Mouse (Mus musculus): ENCODE results near the gene Nol4l. TPM values are rescaled to one million over a fixed set of nuclear protein-coding genes. Genes with fewer than 3 reads are reported as not detected.

Nol4l gene
- total RNA-seq, 2 experiments from 2014 or later, result 44.8 to 46.8 TPM

- DNase-seq (ENCODE audit: low spot score in 2 of 2), result no peak
- intact Hi-C loops (cut with DNase I), result no loop called here
Observed at GRCm38 (mm10) chr2:153546471-153546870, 16.7 kb upstream of the Nol4l start.

GRCm38 (mm10) chr2:153544771-153545170, 15.0 kb upstream of the Nol4l start:
- DNase-seq (ENCODE audit: low spot score in 2 of 2), result no peak
- intact Hi-C loops (cut with DNase I), result no loop called here

GRCm38 (mm10) chr2:153543911-153544730, 14.3 kb upstream of the Nol4l start:
- intact Hi-C loops (cut with DNase I), result no loop called here

GRCm38 (mm10) chr2:153542936-153543668, 13.3 kb upstream of the Nol4l start:
- no peak for DNase-seq (ENCODE audit: low spot score in 2 of 2)
- intact Hi-C loops (cut with DNase I), result no loop called here

More at GRCm38 (mm10) chr2:153543911-153544730, 14.3 kb upstream of the Nol4l start:
- DNase-seq (ENCODE audit: low spot score in 2 of 2), result no peak

- intact Hi-C loops (cut with DNase I), result loop anchor here (5.0 kb wide), 1 partner anchor 43 kb away; no protein-coding TSS in a partner anchor
- DNase-seq (ENCODE audit: low spot score in 2 of 2), result no peak
Observed at GRCm38 (mm10) chr2:153538898-153539297, 9.1 kb upstream of the Nol4l start.

GRCm38 (mm10) chr2:153533981-153534380, 4.2 kb upstream of the Nol4l start:
- no peak for DNase-seq (ENCODE audit: low spot score in 2 of 2)

GRCm38 (mm10) chr2:153530948-153531347, 1.2 kb upstream of the Nol4l start:
- DNase-seq (ENCODE audit: low spot score in 2 of 2), result no peak
- intact Hi-C loops (cut with DNase I), result no loop called here

More at GRCm38 (mm10) chr2:153533981-153534380, 4.2 kb upstream of the Nol4l start:
- intact Hi-C loops (cut with DNase I), result no loop called here

- intact Hi-C loops (cut with DNase I), result loop anchor here (5.0 kb wide), 1 partner anchor 52 kb away; no protein-coding TSS in a partner anchor
- DNase-seq (ENCODE audit: low spot score in 2 of 2), result peak in 1 of 2 experiments; percentile 47
Observed at GRCm38 (mm10) chr2:153529365-153529781, 398 bp downstream of the Nol4l start.

- intact Hi-C loops (cut with DNase I), result loop anchor here (5.0 kb wide), 1 partner anchor 51 kb away; no protein-coding TSS in a partner anchor
- DNase-seq (ENCODE audit: low spot score in 2 of 2), result peak; percentile 55 to 74
Observed at GRCm38 (mm10) chr2:153528571-153529364, 1.0 kb downstream of the Nol4l start.

GRCm38 (mm10) chr2:153527580-153528531, 1.9 kb downstream of the Nol4l start:
- DNase-seq (ENCODE audit: low spot score in 2 of 2), result peak in 1 of 2 experiments; percentile 45
- intact Hi-C loops (cut with DNase I), result loop anchor here (5.0 kb wide), 1 partner anchor 51 kb away; no protein-coding TSS in a partner anchor

- no peak for DNase-seq (ENCODE audit: low spot score in 2 of 2)
- intact Hi-C loops (cut with DNase I), result loop anchor here (5.0 kb wide), 1 partner anchor 50 kb away; no protein-coding TSS in a partner anchor
Observed at GRCm38 (mm10) chr2:153526850-153527530, 2.8 kb downstream of the Nol4l start.

- intact Hi-C loops (cut with DNase I), result loop anchor here (5.0 kb wide), 1 partner anchor 49 kb away; no protein-coding TSS in a partner anchor
- no peak for DNase-seq (ENCODE audit: low spot score in 2 of 2)
Observed at GRCm38 (mm10) chr2:153525906-153526311, 3.9 kb downstream of the Nol4l start.

- intact Hi-C loops (cut with DNase I), result loop anchor here (5.0 kb wide), 1 partner anchor 47 kb away; no protein-coding TSS in a partner anchor
Observed at GRCm38 (mm10) chr2:153524727-153525126, 5.0 kb downstream of the Nol4l start.

GRCm38 (mm10) chr2:153523656-153524055, 6.1 kb downstream of the Nol4l start:
- intact Hi-C loops (cut with DNase I), result no loop called here
- DNase-seq (ENCODE audit: low spot score in 2 of 2), result no peak

More at GRCm38 (mm10) chr2:153524727-153525126, 5.0 kb downstream of the Nol4l start:
- no peak for DNase-seq (ENCODE audit: low spot score in 2 of 2)

GRCm38 (mm10) chr2:153523143-153523542, 6.6 kb downstream of the Nol4l start:
- intact Hi-C loops (cut with DNase I), result no loop called here
- no peak for DNase-seq (ENCODE audit: low spot score in 2 of 2)

- DNase-seq (ENCODE audit: low spot score in 2 of 2), result no peak
- intact Hi-C loops (cut with DNase I), result no loop called here
Observed at GRCm38 (mm10) chr2:153522270-153522669, 7.5 kb downstream of the Nol4l start.

GRCm38 (mm10) chr2:153520057-153520456, 9.7 kb downstream of the Nol4l start:
- intact Hi-C loops (cut with DNase I), result no loop called here
- no peak for DNase-seq (ENCODE audit: low spot score in 2 of 2)
